Mouse (Mus musculus) skeletal muscle tissue, adult 2 months (tissue): ENCODE results near the gene Cd160.

Experiments used
- DNase-seq: peaks from one replicate; pipeline ENCODE4 v3.0.0-alpha.2; 2012; ENCODE audit warnings: low read depth, low spot score

The Cd160 gene

GRCm38 (mm10) chr3:96759695-96760094, 69.5 kb downstream of the Cd160 start:
- peak; percentile 59 for DNase-seq

GRCm38 (mm10) chr3:96757691-96758090, 71.5 kb downstream of the Cd160 start:
- DNase-seq: peak; percentile 77

- DNase-seq: no peak
These were observed 73.2 kb downstream of the Cd160 start for GRCm38 (mm10) chr3:96755935-96756334.
